Mouse (Mus musculus) gastrocnemius, postnatal 25 days (tissue): ENCODE measurements around the gene Gm12166. TPM values are rescaled to one million over a fixed set of nuclear protein-coding genes. Genes with fewer than 3 reads are reported as not detected.

Experiments
- microRNA-seq, 2 experiments: library from miRNA; unstranded; fragments of <30 nt; microRNA quantifications; one replicate each; pipeline ENCODE4 v1.2.0; 2021; ENCODE audit warnings: borderline replicate concordance in 2 of 2
- total RNA-seq, 2 experiments: library from RNA; stranded (reverse); gene quantifications; 1 replicate in 1 of 2; 2 replicates in 1 of 2; pipeline ENCODE4 v1.2.3; 2021

Gene Gm12166
- total RNA-seq, 2 experiments from 2014 or later: 0.51 to 1.2 TPM

Small RNA genes lying within 50 kb of the gene (microRNA-seq; reads per million reads assigned to microRNA genes)
- gene Mir8100: 0 to 0.53 reads per million in 2 experiments

Other genes with a start within 250 kb of the Gm12166 start
- gene Clint1, start 200.3 kb downstream of the Gm12166 start, total RNA-seq: 10 to 100 TPM; 27.8 to 35.3 TPM
- 1 to 10 TPM; 1.9 to 2.6 TPM for gene Lsm11, start 107.4 kb downstream of the Gm12166 start, total RNA-seq
- gene Thg1l, start 96.8 kb downstream of the Gm12166 start, total RNA-seq: 1 to 10 TPM; 4.8 to 5.4 TPM
- gene Sox30, start 72.0 kb downstream of the Gm12166 start, total RNA-seq: not detected
- 1 to 10 TPM; 4.9 to 8.0 TPM for gene Adam19, start 3.7 kb upstream of the Gm12166 start, total RNA-seq
- not detected for gene Nipal4, start 114.2 kb upstream of the Gm12166 start, total RNA-seq
- gene Fndc9, start 183.2 kb upstream of the Gm12166 start, total RNA-seq: not detected